Mouse (Mus musculus): Measurements from ENCODE around the gene Ugt1a8.
"Not testable (repeated sequence)": the region's sequence is repeated elsewhere in the genome, so short reads cannot be mapped to it uniquely, and the experiment has no call there.

Gene Ugt1a8

DNA sequence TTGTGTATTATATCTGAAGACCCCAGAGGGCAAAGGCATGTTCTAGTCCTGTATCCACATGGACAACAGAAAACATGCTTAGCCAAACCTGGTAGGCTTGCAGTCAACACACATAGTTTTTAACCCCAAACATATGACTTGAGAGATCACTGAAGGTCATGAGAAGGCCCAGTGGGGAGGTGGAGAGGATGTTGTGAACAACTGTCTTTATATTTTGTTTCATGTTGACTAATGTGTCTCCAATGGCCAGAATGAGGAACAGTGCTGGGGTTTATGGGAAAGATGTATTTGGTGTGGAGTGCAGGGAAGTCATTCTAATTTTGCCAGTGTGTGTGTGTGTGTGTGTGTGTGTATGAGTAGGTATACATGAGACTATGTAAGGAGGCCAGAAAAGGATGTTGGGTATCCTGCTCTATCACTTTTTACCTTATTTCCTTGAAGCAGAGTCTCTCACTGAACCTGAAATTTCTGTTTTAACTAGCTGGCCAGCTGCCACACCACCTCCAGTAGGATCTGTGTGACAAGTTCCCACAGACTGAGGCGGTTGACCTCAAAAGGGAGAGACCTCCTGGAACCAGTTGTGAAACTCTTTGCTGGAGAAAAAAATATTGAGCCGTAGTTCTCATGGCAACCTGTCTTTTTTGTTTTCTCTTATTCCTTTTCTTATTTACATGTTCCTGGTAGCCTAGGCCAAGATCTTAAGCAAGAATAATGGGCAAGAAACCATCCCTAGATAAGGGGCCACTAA is 136.6 kb downstream of the Ugt1a8 start:
- DNase-seq, result no peak

DNA sequence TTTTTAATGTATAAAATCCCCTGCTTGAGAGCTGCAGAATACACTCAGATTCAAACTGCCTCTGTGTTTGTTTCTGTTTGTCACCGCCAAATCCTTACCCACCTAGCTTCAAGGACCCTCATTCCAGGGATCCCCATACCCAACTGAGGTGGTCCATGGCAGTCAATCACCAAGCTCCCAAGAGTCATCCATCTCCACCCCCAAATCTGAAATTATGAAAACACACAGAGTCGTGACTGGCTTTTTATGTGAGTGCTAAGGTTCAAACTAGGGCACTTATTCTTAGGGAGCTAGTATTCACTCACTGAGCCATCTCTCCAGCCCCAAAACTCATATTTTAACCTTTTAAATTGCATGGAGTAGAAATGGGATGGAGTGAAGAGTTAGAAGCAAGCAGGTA is 137.7 kb downstream of the Ugt1a8 start:
- not testable (repeated sequence) for DNase-seq

DNA sequence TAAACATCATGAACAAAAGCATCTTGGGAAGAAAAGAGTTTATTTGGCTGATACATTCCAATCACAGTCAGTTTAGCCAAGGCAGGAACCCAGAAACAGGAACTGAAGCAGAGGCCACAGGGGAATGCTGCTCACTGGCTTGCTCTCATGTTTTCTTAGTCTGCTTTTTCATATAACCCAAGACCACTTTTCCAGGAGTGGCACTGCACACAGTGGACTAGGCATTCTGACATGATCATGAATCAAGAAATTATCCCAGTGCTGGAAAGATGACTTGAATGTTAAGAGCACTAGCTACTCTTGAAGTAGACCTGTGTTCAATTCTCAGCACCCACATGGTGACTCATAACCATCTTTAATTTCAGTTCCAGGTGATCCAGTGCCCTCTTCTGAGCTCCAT is 138.1 kb downstream of the Ugt1a8 start:
- no peak for DNase-seq

DNA sequence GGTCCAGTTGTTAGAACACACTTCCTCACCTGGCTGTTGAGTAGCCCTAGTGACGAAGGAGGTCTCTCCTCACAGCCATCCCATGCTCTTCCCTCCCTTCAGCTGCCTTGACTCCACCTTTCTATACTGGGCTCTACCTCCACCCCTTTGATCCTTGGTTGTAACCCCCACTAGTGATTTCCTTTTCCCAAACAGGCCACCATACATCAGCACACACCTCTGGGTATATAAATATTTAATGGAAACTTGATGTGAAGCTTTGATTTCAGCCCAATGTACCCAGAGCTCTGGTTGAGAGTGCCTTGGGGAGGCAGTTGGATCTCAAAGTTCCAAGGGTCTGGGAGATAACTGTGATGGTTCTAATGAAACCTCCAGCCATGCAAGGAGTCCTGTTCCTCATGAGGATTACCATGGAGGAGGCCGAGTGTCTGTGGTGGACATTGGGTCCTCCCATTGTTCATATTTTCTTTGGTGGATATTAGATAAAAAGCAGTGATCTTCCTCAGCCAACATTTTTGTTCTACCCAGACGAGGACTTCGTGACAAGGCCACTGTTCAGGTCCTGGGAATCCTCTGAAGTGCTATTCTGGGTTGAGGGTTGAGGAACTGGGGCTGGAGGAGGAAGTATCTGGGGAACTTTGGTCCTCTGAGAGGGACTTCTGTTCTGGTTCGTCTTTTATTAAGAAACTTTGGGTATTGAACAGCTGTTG is 139.2 kb downstream of the Ugt1a8 start, which contains the start of gene Mroh2a:
Gene Mroh2a (plus strand): TSS at position 317 of the 710 bp plus-strand sequence.
- DNase-seq, result no peak

DNA sequence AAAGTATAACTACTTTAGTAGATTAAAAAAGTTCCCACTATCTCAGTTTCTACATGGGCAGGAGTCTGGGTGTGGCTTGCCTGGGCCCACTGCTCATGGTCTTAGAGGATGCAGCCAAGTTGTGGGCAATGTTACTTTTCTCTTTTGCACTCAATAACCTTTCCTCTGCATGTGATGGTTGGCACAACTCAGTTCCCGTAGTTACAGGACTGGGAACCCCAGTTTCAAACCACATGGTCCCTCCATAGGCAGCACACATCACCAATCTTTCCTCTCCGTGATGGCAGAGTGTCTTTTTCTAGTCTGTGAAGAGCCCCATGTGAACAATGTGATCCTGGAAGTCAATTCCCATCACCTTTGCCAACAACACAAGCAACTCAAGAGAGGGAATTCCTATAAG is 139.9 kb downstream of the Ugt1a8 start:
- no peak for DNase-seq

GRCm38 (mm10) chr1:88228121-88228520 is 140.5 kb downstream of the Ugt1a8 start:
- DNase-seq, result no peak

DNA sequence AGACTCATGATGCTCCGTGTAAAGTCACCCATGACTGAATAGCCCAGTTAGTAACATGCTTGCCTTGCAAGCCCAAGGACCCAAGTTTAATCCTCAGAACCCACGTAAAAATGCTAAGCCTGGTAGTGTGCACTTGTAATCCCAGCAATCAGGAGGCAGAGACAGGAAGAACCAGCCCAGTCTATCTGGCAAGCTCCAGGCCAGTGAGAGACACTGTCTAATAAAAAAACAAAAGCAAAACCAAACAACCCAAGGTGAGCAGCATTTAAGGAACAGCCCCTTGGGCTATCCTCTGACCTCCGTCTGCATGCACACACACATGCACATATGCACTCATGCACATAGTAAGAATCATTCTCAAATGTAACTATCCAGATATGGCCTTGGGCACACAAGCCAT is 142.0 kb downstream of the Ugt1a8 start:
- no peak for DNase-seq

DNA sequence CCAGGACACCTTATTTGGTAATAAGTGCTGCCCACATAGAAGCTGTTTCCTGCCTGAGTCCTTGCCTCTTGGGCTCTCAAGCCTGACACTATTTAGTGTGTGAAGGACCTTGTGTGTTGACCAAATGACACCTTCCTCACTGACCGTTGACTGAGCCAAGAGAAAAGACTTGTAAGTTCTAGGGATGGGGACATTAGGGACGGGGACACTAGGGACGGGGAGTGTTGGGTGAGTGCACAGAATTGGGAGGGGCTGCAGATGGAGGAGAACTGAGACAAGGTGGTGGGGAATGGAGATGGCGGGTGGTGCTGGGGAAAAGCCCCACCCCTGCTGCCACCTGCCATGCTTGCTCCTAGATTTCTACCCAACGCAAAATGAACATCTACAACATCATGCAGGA is 142.4 kb downstream of the Ugt1a8 start:
- DNase-seq, result no peak

DNA sequence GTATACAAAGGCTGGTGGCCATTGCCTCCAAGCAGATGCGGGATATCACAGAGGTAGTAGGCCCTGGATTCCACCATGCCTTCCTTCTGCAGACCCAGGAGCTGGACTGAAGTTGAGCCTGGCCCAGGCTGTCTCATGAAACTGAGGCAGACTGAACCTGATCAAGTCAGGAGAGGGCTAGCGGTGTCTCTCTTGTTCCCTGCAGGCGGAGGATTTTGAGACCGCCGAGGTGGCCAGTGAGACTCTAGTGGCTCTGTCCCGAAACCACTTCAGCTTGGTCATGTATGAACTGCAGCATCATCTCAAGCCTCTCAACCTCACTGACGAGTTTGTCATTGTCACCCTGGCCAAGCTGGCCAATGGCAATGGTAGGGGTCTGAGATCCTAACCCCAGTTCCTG is 142.8 kb downstream of the Ugt1a8 start:
- no peak for DNase-seq

DNA sequence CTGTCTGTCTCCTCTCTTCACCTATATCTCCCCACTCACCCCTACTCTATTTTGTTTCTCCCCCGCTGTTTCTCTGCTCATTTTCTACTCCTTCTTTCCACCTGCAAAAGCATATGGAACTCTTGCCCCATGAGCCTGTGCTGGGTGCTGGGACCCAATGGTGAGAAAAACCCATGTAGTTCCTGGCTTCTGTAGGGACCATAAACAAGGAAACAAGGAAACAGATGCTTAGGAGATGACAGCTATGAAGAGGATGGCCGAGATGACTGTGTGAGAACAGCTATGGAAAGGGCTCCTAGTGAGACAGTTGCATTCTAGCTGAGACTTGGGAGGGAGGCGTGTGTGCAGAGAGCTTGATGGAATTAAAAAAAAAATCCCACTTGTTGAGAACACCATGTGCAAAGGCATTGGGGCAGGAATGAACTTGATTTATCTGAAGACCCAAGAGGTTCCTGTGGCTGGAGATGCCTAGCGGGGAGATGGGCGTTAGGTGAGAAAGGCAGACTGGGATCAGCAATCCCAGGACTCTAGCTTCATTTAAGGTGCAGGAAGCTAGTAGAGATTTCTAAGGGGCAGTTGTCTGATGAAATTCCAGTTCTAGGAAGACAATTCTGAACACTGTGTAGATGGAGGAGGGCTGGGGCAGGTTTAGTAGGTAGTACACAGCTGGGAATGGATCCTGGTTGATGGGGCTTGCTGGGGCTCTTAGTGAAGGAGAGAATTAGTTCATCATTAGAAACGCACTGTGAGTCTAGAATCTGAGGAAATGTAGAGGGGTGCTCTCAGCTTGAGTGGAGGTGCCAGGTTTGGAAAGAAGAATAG is 143.6 kb downstream of the Ugt1a8 start:
- no peak for DNase-seq

DNA sequence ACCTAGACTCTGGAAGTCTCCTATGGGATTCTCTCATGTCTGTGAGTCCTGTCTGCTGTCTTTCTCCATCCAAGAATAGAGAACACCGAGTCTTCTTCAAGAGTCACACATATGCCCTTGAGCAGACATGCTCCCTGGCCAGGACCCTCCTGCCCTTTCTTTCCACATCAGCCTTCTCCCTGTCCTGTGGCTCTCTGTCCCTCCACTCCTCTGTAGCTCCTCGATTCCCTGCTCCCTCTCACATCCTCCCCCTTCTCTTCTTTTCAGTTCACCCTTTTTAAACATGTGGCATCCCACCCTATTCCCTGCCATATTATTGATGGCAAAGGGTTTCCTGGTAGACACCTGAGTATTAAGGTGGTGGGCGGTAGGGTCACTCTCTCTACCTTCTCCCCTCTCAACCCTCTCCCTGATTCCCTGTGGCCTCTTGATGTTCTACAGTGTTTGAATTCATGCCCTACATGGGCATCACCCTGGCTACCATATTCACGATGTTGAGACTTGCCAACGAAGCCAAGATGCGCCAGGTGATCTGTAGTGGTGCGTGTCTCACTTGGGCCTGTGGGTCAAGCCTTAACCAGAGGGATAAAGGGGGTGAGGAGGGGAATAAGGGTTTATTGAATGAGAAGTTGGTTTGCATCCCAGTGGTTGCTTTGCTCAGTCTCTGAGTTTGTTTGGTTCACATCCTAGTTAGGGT is 144.3 kb downstream of the Ugt1a8 start:
- no peak for DNase-seq

DNA sequence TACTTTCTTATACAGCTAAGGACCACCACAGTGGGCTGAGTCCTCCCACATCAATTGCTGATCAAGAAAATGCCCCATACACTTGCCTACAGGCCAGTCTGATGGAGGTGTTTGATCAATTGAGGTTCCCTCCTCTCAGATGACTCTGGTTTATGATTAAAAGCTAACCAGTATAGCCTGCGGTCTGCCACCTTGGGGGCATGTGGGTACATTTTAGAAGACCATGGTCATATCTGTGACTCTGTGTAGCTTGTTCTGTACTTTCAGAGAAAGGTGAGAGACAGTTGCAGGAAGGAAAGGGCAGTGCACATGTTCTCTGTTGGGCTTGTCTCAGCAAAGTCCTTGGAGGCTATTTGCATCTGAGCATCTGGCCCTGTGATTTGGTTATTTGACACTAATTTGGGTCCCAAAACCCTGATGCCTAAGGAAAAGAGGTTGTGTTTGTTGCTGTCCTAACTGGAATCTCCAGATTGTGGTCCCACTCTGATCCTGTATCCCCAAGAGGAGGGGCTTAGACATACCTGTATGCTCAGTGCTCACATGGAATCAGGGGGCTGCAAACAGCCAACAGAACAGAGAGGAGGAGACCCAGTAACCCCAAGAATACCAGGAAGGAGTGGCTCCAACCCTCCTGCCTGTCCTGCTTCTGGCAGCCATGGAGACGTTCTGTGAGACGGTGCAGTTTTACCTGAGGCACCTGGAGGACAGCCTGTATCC is 145.2 kb downstream of the Ugt1a8 start:
- DNase-seq, result no peak

GRCm38 (mm10) chr1:88233421-88234247 is 146.0 kb downstream of the Ugt1a8 start:
- no peak for DNase-seq

GRCm38 (mm10) chr1:88234248-88234610 is 146.6 kb downstream of the Ugt1a8 start:
- no peak for DNase-seq

DNA sequence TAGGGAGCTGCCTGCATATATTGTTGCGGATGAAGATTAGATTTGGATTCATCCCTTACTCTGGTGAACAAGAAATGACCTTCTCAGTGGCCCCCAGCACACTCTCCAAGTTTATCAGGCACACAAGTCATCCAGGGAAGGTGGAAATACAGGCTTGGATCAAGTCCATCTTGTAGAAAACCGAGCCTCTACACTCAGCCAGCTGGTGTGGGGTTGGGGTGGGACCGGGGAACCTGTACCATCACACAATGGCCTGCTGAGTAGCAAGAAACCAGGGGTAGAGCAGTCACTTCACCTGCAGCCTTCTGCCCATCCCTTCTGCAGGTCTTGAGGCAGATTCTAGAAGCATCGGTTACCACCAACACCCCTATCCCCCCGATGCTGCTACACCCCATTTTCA is 147.0 kb downstream of the Ugt1a8 start:
- DNase-seq, result no peak

- no peak for DNase-seq
Observed at GRCm38 (mm10) chr1:88235046-88235893, 147.7 kb downstream of the Ugt1a8 start.

- DNase-seq, result no peak
Observed at GRCm38 (mm10) chr1:88235894-88236415, 148.3 kb downstream of the Ugt1a8 start.

DNA sequence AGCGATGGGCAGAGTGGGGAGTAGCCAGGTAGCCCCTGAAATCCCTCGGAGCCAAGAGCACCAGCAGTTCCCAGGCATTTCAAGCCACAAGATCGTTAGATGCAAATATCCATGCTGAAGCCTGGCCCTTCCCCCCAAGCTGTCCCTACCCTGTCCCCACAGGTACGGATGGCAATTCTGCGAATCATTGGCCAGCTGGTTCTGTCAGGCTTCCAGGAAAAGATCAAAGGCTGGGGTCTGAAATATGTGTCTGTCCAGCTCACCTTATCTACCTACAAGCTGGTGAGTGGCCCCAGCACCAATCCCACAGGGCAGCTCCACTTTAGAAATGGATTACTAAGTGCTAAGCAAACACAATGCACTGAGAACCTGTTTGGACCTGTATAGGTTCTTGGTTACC is 149.7 kb downstream of the Ugt1a8 start:
- no peak for DNase-seq

- no peak for DNase-seq
Observed at GRCm38 (mm10) chr1:88238771-88239170, 151.2 kb downstream of the Ugt1a8 start.

DNA sequence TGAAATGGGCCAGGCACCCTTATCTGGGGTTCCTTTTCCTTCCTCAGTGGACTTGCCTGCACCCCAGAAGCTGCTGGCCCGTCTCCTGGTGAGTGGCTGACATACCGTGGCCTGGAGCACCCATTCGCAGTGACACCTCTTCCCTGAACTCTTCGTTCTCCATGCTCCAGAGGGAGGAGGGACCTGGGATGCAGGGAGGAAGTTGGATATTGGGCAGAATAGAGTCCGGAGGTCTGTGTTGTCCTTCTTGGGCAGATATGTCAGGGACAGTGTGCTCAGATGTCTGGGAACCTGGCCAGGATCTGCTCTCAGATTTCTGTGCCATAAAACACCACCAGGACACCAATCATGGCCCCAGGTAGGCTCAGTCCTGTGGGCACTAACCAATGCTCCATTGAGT is 152.5 kb downstream of the Ugt1a8 start:
- DNase-seq, result no peak

Measured in cerebellum, adult 9-11 months (tissue).